Mouse (Mus musculus) inflammation-experienced regulatory T-cells (primary cell): ENCODE data around the gene Clec4f. TPM values are rescaled to one million over a fixed set of nuclear protein-coding genes. Genes with fewer than 3 reads are reported as not detected.

Source experiments
- polyA plus RNA-seq, 2 experiments: library from polyadenylated mRNA; unstranded; fragments of 100-300 nt; shearing (Covaris generic); gene quantifications; one replicate each; pipeline ENCODE4 v1.2.1; 2017

Clec4f gene
- polyA plus RNA-seq, result under 1 TPM in 1 of 2 experiments, not detected in 1; 0.29 TPM

DNA sequence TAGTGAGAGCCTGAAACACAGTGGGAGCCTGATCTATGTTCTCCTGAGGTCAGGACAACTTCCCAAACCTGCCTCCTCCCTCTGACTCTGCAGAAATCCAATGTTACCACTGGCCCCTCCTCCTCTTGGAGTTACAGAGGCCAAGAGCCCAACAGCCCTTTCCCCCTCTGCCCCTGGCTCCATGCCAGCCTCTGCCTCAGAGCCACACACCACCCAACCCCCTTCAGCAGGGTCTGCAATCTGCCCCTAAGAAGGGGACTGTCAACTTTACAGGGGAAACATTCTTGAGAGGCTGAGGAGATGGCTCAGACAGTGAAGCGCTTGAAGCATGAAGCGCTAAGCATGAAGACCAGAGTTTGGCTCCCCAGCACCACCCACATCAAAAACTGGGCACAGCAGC lies at the start of gene Clec4f:
Gene Clec4f, minus strand, starts transcription at position 101 of the 400 bp plus-strand sequence.

DNA sequence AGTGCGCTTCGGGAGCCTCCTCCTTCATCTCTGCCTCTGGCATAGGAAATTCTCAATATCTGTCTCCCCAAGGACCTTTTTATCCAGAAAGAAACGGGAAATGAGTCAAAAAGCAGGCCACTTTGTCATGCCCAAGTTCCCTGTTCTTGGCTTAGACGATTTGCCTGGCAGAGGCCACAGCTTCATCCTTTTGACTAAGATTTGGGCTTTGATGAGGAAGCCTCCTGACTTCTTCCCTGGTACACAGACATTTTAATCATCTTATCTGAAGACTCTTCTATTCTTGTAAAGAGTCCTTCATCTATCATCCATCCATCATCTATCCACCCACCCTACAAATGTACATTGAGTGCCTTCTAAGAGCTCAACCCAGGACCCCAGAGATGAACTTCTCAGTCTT lies 21.8 kb upstream of the Clec4f start, which contains the start of gene Cd207:
Gene Cd207, minus strand, starts transcription at position 101 of the 400 bp plus-strand sequence.

Other genes starting within 250 kb of the Clec4f start
- 10 to 100 TPM; 43.5 to 43.7 TPM for gene Tet3, start 197.1 kb downstream of the Clec4f start, polyA plus RNA-seq
- 100 to 1,000 TPM; 123 to 137 TPM for gene Dguok, start 149.2 kb downstream of the Clec4f start, polyA plus RNA-seq
- gene Actg2, start 119.9 kb downstream of the Clec4f start, polyA plus RNA-seq, result 10 to 100 TPM in 1 of 2 experiments, 1 to 10 TPM in 1; 3.6 to 26.5 TPM
- 10 to 100 TPM; 39.4 to 41.3 TPM for gene Stambp, start 83.5 kb downstream of the Clec4f start, polyA plus RNA-seq
- not detected for gene Cd207, start 21.7 kb upstream of the Clec4f start, polyA plus RNA-seq
- gene Vax2, start 55.1 kb upstream of the Clec4f start, polyA plus RNA-seq, result 1 to 10 TPM in 1 of 2 experiments, under 1 TPM in 1; 0.23 to 2.1 TPM
- gene Atp6v1b1, start 86.8 kb upstream of the Clec4f start, polyA plus RNA-seq, result under 1 TPM in 1 of 2 experiments, not detected in 1; 0.13 TPM
- under 1 TPM in 1 of 2 experiments, not detected in 1; 0.19 TPM for gene Ankrd53, start 106.5 kb upstream of the Clec4f start, polyA plus RNA-seq
- 10 to 100 TPM; 94.0 to 96.8 TPM for gene Tex261, start 119.6 kb upstream of the Clec4f start, polyA plus RNA-seq
- 10 to 100 TPM; 28.6 to 34.7 TPM for gene Nagk, start 138.8 kb upstream of the Clec4f start, polyA plus RNA-seq
- 10 to 100 TPM; 29.7 to 30.8 TPM for gene Paip2b, start 175.6 kb upstream of the Clec4f start, polyA plus RNA-seq
- gene Zfp638, start 210.9 kb upstream of the Clec4f start, polyA plus RNA-seq, result 100 to 1,000 TPM; 114 to 125 TPM